Mouse (Mus musculus) forebrain, embryonic 16.5 days (tissue): ENCODE measurements around the gene Mfsd6. TPM values are rescaled to one million over a fixed set of nuclear protein-coding genes. Genes with fewer than 3 reads are reported as not detected.

Experiments used
- ATAC-seq: fragments of 200-750 bp; cut with Nextera tagmentation; 2 replicates; pipeline ENCODE4 v1.8.0; 2017; ENCODE audit warnings: mild to moderate bottlenecking, moderate library complexity
- H3K27ac ChIP-seq: fragments of 300-500 bp; sonication (generic); 2 replicates; pipeline ENCODE4 v1.5.1; 2014; ENCODE audit warnings: low read length, control low read depth
- H3K27me3 ChIP-seq: fragments of 300-500 bp; sonication (generic); replicated peaks from 2 replicates; pipeline ENCODE4 v1.6.1; 2014; ENCODE audit warnings: low read length; ENCODE audit not compliant: control insufficient read depth, insufficient read depth
- H3K36me3 ChIP-seq: fragments of 300-500 bp; sonication (generic); 2 replicates; pipeline ENCODE4 v1.6.1; 2014; ENCODE audit not compliant: control insufficient read depth, insufficient read depth
- H3K4me1 ChIP-seq: fragments of 300-500 bp; sonication (generic); replicated peaks from 2 replicates; pipeline ENCODE4 v1.6.1; 2014; ENCODE audit warnings: low read length; ENCODE audit not compliant: control insufficient read depth, insufficient read depth
- H3K4me2 ChIP-seq: fragments of 300-500 bp; sonication (generic); 2 replicates; pipeline ENCODE4 v1.6.1; 2014; ENCODE audit warnings: mild to moderate bottlenecking, low read length, control low read depth
- H3K4me3 ChIP-seq: fragments of 300-500 bp; sonication (generic); replicated peaks from 2 replicates; pipeline ENCODE4 v1.5.1; 2014; ENCODE audit warnings: mild to moderate bottlenecking, low read length, control low read depth
- H3K9ac ChIP-seq: fragments of 300-500 bp; sonication (generic); replicated peaks from 2 replicates; pipeline ENCODE4 v1.6.1; 2014; ENCODE audit warnings: low read depth, low read length, control low read depth
- H3K9me3 ChIP-seq: fragments of 300-500 bp; sonication (generic); 2 replicates; pipeline ENCODE4 v1.6.1; 2016; ENCODE audit warnings: low read length; ENCODE audit not compliant: control insufficient read depth
- WGBS: fragments of 180-500 bp; shearing (Covaris S2); extraction: QIAGEN DNeasy Blood & Tissue Kit; methylation state at CpG from one replicate; pipeline ENCODE4 v1.1.7; 2014; 5-methylcytosine and 5-hydroxymethylcytosine counted together
- polyA plus RNA-seq: library from polyadenylated mRNA; unstranded; fragments of >200 nt; fragmentation: Nextera tagmentation; extraction: Ambion mirVana; gene quantifications from 2 replicates; pipeline ENCODE4 v1.2.1, GENCODE M21; 2015

Mfsd6 gene
- polyA plus RNA-seq: 7.7 and 8.3 TPM in 2 replicates

- Histone ChIP-seq H3K9me3 (no peaks in the 10 kb centered on the region), H3K4me3 (peak within 1 kb of the TSS; percentile 60), H3K36me3 (no peaks in the 10 kb centered on the region), H3K4me1 (peaks cover 12% of the 10 kb centered on the region), H3K27me3 (no peaks in the 10 kb centered on the region), H3K4me2 (peak within 1 kb of the TSS; percentile 69), H3K27ac (peak within 1 kb of the TSS; percentile 78), H3K9ac (peak within 1 kb of the TSS; percentile 97)
- peak; percentile 76 for ATAC-seq
- 1% methylated on average over 40 of the region's 63 CpGs for WGBS
These were observed at the start of gene Mfsd6 for GRCm38 (mm10) chr1:52727056-52727900. Gene Mfsd6 (minus strand): TSS chr1:52727462.

- WGBS: 67% methylated on average over 7 of the region's 7 CpGs
These were observed 38.2 kb upstream of the Mfsd6 start for GRCm38 (mm10) chr1:52765176-52766111.

GRCm38 (mm10) chr1:52763894-52764809 is 36.9 kb upstream of the Mfsd6 start:
- Histone ChIP-seq H3K36me3 (no peaks in the 10 kb centered on the region), H3K4me2 (no peak overlapping the region), H3K4me1 (no peaks in the 10 kb centered on the region), H3K9me3 (no peaks in the 10 kb centered on the region), H3K9ac (no peak overlapping the region), H3K27me3 (no peaks in the 10 kb centered on the region), H3K4me3 (no peak overlapping the region), H3K27ac (no peak overlapping the region)
- WGBS: 55% methylated on average over 4 of the region's 4 CpGs
- 0 out of 2 replicates have a peak, but pooled peaks have one; percentile 50 for ATAC-seq

More at GRCm38 (mm10) chr1:52765176-52766111, 38.2 kb upstream of the Mfsd6 start:
- Histone ChIP-seq H3K27ac (no peak overlapping the region), H3K4me3 (no peak overlapping the region), H3K9me3 (no peaks in the 10 kb centered on the region), H3K36me3 (no peaks in the 10 kb centered on the region), H3K4me2 (no peak overlapping the region), H3K27me3 (no peaks in the 10 kb centered on the region), H3K9ac (no peak overlapping the region), H3K4me1 (no peaks in the 10 kb centered on the region)
- ATAC-seq: no peak

GRCm38 (mm10) chr1:52758174-52758573 is 30.9 kb upstream of the Mfsd6 start:
- Histone ChIP-seq H3K27ac (no peak overlapping the region), H3K4me3 (no peak overlapping the region), H3K27me3 (no peaks in the 10 kb centered on the region), H3K9me3 (no peaks in the 10 kb centered on the region), H3K4me1 (peaks cover 2% of the 10 kb centered on the region; the same call in 1 of the 2 replicates), H3K36me3 (no peaks in the 10 kb centered on the region), H3K4me2 (no peak overlapping the region), H3K9ac (no peak overlapping the region)
- 0 out of 2 replicates have a peak, but pooled peaks have one; percentile 15 for ATAC-seq
- 79% methylated on average over 1 of the region's 1 CpGs for WGBS

GRCm38 (mm10) chr1:52754331-52754730 is 27.1 kb upstream of the Mfsd6 start:
- 100% methylated on average over 1 of the region's 1 CpGs for WGBS

GRCm38 (mm10) chr1:52753828-52754227 is 26.6 kb upstream of the Mfsd6 start:
- Histone ChIP-seq H3K4me2 (no peak overlapping the region), H3K27me3 (no peaks in the 10 kb centered on the region), H3K9ac (no peak overlapping the region), H3K9me3 (no peaks in the 10 kb centered on the region), H3K4me3 (no peak overlapping the region), H3K36me3 (no peaks in the 10 kb centered on the region), H3K27ac (no peak overlapping the region), H3K4me1 (peaks cover 2% of the 10 kb centered on the region; the same call in 1 of the 2 replicates)
- ATAC-seq: no peak
- 86% methylated on average over 2 of the region's 2 CpGs for WGBS

More at GRCm38 (mm10) chr1:52754331-52754730, 27.1 kb upstream of the Mfsd6 start:
- no peaks in the 10 kb centered on the region for H3K27me3 ChIP-seq
- ATAC-seq: no peak
- H3K9ac ChIP-seq: no peak overlapping the region
- H3K9me3 ChIP-seq: no peaks in the 10 kb centered on the region
- no peak overlapping the region for H3K27ac ChIP-seq
- no peaks in the 10 kb centered on the region for H3K36me3 ChIP-seq
- H3K4me2 ChIP-seq: no peak overlapping the region
- H3K4me3 ChIP-seq: no peak overlapping the region
- H3K4me1 ChIP-seq: peaks cover 2% of the 10 kb centered on the region; the same call in 1 of the 2 replicates

- Histone ChIP-seq H3K4me2 (no peak overlapping the region), H3K4me3 (no peak overlapping the region), H3K4me1 (no peaks in the 10 kb centered on the region), H3K27ac (no peak overlapping the region), H3K9me3 (no peaks in the 10 kb centered on the region), H3K9ac (no peak overlapping the region), H3K36me3 (no peaks in the 10 kb centered on the region), H3K27me3 (no peaks in the 10 kb centered on the region)
- 66% methylated on average over 3 of the region's 3 CpGs for WGBS
- no peak for ATAC-seq
These were observed 25.4 kb upstream of the Mfsd6 start for GRCm38 (mm10) chr1:52752706-52753105.

GRCm38 (mm10) chr1:52751634-52752033 is 24.4 kb upstream of the Mfsd6 start:
- H3K4me1 ChIP-seq: no peaks in the 10 kb centered on the region
- H3K27me3 ChIP-seq: no peaks in the 10 kb centered on the region
- no peak overlapping the region for H3K9ac ChIP-seq
- H3K36me3 ChIP-seq: no peaks in the 10 kb centered on the region
- no peak overlapping the region for H3K4me2 ChIP-seq
- ATAC-seq: no peak
- WGBS: 92% methylated on average over 1 of the region's 1 CpGs
- no peak overlapping the region for H3K4me3 ChIP-seq
- no peaks in the 10 kb centered on the region for H3K9me3 ChIP-seq
- H3K27ac ChIP-seq: no peak overlapping the region
